Mouse (Mus musculus) megakaryocyte, adult 5-6 weeks (primary cell): ENCODE measurements around the gene Tubg2. TPM values are rescaled to one million over a fixed set of nuclear protein-coding genes. Genes with fewer than 3 reads are reported as not detected.
"Not testable (repeated sequence)": the region's sequence is repeated elsewhere in the genome, so short reads cannot be mapped to it uniquely, and the experiment has no call there.

Experiments
- ATAC-seq: 2 replicates; pipeline ENCODE4 v1.8.0; 2016; ENCODE audit warnings: mild to moderate bottlenecking, inconsistent platforms; ENCODE audit not compliant: poor library complexity, severe bottlenecking
- total RNA-seq, 2 experiments: library from RNA; stranded (forward) in 1 of 2; stranded (reverse) in 1 of 2; fragments of 153-499, 151-499 nt in 1 of 2; fragments of 221-1000, 200-1000 nt in 1 of 2; gene quantifications; 2 replicates each; pipeline versions ENCODE4 v1.2.3 to v1.2.4; 2015 to 2017

The Tubg2 gene
- total RNA-seq, 2 experiments from 2014 or later, result not detected

DNA sequence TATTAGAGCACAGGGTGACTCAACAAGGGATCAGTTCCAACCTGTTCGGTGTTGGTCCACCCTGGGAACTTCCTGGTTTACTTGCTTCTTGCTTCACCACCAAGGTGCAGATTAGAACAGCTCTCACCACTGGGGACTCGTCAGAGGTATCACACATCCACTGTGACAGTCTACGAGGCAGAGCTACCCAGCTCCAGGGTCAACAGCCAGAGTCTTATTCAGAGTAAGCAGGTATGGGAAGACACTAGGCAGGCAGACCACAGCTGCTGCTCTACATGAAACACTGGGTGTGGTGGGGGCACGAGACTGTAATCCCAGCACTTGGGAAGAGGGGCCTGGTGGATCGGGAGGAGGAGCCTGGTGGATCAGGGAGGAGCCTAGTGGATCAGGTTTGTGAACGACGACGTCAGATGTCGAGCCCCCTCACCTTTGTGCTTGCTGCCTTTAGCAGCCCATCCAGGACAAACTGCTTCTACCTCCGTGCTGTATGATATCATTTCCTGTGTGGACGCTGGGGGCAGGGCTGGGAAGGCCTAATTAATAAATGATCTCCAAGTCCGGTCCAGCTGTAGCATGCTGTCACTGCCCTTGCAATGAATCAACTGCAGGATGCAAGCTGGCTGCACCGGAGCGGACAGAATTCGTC lies 17.0 kb upstream of the Tubg2 start:
- ATAC-seq, result 0 out of 2 replicates have a peak, but pooled peaks have one; percentile 18

DNA sequence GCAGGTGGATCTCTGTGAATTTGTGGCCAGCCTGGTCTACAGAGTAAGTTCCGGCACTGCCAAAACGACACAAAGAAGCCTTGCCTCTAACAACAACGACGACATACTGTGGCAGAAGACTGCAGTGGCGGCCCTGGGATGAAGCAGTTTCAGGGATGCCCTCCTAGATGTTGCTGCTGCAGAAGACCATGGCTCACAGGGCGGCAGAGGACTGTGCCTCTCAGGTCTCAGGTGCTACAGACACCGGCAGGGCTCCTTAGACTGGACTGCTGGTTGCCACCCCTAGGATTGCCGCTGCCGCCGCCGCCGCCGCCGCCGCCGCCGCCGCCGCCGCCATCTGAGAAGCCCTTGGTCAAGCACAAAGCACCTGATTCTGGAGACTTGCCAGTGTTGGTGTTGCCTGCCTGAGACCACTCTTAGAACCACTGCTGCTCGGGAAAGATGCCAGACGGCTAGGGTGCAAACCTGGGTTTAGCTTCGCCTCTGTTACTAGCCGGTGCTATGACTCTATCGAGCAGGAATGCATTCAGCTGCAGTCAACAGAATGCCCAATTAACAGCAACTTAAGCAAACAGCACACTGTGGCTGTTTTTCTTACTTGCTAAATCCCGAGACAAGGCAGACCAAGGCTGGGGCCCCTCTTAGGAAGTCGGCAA lies 15.4 kb upstream of the Tubg2 start:
- no peak for ATAC-seq

DNA sequence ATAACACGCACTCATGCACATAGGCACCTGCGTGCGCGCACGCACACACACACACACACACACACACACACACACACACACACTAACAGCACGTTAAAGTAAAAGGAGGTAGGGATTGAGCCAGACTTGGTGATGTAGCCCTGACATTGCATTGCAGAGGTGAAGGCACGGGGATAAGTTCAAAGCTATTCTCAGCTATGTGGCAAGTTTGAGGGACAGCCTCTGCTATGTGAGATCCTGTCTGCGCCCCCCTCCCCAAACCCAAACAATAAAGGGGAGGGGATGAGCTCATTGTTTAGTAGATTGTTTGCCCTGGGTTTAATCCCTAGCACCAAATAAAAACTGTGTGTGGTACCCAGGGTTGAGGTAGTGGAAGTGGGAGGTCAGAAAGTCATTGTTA lies 14.6 kb upstream of the Tubg2 start:
- ATAC-seq, result no peak

DNA sequence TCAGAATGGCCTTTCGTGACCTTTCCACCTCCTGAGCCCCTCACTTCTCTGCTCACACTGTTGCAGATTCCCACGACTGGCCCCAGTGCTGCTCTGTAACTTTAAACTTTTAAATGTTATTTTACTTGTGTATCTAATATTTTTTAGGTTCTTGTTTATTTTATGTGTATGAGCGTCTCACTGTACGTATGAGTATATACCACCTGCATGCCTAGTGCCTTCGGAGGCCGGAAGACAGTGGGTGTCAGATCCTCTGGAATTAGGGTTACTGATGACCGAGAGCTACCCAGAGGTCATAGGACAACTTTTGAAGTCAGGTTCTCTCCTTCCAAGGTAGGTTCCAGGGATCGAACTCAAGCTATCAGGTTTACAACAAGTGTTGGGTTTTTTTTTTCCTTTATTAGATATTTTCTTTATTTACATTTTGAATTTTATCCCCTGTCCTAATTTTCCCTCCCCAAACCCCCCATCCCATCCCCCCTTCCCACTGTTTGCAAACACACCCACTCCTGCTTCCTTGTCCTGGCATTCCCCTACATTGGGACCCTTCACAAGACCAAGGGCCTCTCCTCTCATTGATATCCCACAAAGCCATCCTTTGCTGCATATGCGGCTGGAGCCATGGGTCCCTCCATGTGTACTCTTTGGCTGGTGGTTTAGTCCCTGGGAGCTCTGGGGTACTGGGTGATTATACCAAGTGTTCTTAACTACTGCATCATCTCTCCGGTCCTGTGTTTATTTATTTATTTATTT lies 13.3 kb upstream of the Tubg2 start:
- ATAC-seq, result no peak

DNA sequence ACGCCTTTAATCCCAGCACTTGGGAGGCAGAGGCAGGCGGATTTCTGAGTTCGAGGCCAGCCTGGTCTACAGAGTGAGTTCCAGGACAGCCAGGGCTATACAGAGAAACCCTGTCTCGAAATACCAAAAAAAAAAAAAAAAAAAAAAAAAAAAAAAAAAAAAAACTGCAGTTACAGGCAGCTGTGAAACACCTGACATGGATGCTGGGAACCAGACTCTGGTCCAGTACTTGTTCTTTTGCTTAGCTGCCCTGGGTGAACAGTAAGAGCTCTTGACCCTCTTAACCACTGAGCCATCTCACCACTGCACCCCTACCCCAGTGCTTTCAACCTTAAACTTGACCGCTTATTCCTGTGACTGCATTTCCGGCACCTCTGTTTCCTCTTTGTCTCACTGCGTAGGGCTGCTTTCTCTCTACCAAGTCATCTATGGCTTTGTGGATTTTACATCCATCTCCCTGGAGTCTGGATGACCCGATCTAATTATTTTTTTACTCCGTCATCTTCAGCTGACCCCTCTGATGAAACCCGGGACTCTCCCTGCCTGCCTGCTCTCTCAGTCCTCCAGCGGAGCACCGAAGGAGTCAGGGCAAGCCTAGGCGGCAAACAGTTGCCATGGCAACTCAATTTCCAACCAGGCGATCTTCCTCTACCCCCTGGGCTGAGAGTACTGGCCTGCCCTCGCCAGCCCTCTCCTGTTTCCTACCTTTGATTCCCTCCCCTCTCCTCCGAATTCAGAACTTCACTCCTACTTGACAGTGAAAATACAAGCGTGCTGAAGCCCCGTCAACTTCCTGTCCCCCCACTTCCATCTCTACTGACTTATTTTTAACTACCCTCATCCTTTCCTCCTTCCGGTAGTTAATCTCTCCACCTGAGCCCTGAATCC lies 12.1 kb upstream of the Tubg2 start:
- peak; percentile 74 for ATAC-seq

DNA sequence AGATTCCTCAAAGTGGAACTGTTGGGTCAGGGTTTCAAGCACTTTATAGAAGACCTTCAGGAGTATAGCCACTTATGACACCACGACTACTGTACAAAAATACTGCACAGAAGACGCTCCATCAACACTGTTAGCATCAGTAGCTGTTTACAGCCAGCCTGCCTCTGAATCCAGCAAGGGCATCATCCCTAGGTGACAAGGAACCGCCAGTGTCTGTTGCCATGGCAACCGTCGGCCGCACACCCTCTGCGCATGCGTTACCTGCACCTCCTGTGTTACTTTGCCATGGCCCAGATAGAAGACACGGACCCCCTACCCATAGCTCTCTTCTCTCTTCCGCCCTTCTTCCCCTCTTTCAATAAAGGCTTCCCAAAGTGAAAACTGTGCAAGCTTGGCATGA lies 9.3 kb upstream of the Tubg2 start:
- ATAC-seq, result no peak

DNA sequence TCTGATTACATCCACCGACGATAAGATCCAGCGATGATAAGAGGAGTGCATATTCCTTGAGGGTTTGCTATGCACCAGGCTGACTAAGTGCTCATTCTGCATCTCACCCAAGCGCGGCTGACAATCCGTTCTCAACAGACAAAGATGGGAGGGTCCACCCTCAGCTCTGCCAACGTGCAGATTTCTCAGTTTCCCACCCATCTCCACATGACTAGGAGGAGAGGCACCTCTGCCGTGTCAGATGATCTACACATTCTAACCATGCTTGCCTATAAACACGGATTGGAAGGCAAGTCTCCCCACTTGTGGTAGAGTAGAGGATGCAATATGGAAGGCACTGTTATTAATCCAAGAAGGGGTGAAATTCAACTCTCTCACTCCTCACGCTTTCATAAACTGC lies 7.0 kb upstream of the Tubg2 start:
- ATAC-seq, result no peak

DNA sequence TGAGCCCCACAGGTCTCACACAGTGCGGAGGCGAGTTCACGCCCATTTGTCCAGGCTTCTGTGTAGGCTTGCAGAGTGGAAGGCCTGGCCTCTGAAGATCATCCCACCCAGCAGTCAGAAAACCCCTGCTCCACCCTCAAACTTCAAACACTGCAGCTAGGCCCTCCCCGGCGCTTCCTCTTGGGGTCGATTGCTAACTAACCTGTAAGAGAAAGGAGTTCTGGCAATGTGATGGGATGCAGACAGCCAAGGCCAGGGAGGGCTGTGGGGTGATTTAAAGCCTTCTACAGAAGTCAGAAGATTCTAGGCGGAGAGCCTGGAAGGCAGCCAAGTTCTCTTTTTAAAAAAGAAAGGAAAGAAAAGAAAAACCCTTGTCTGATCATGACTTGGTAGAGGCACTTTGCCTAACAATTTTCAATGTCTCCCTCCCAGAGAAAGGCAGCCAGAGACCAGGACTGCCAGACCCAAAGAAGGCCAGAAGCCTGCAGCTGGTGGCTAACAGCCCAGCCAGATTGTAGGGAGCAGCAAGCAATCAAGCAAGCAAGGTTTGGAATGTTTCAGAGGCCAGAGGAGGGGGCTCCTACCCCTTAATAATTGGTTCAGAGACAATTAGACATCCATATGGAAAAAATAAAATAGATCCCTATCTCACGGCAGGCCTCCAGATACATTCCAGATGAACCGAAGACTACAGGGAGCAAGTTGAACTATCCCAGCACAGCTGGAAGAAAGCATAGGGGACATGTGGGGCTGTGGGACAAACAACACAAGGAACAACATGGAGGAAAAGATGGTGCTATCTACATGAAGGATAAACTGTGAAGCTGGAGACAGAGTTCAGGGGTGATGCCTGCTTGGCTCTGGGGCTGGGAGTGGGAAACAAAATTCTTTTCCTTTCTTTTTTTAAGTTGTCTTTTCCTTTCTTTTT lies 6.3 kb upstream of the Tubg2 start:
- ATAC-seq, result no peak

DNA sequence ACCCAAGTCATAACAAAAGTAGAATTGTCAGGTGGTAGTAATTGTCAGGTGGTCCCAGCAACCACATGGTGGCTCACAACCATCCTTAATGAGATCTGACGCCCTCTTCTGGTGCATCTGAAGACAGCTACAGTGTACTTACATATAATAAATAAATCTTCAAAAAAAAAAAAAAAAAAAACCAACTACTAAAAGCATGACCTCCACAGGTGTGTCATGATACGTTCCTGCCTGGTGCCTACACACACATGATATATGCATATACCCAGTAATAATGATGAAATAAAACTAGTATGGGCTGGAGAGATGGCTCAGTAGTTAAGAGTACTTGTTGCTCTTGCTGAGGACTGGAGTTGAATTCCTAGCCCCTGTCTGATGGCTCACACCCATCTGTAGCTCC lies 4.6 kb upstream of the Tubg2 start:
- ATAC-seq, result no peak

DNA sequence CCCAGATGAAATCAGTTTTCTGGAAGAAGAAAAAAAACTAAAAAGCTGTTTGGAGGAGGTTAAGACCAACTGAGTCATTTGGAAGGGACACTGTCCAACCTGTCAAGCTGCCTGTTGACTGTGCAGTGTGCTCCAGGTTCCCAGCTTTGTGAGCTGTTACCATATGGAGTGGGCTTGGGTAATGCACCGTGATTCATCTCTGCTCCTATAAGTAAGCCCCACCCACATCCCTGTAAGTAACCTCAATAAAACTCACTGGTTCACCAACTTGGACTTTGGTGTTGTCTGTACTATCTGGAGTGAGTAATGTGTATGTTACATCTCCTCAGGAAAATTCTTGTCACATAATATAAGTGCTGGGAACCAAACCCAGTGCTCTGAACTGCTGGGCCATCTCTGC lies 2.9 kb upstream of the Tubg2 start:
- no peak for ATAC-seq

DNA sequence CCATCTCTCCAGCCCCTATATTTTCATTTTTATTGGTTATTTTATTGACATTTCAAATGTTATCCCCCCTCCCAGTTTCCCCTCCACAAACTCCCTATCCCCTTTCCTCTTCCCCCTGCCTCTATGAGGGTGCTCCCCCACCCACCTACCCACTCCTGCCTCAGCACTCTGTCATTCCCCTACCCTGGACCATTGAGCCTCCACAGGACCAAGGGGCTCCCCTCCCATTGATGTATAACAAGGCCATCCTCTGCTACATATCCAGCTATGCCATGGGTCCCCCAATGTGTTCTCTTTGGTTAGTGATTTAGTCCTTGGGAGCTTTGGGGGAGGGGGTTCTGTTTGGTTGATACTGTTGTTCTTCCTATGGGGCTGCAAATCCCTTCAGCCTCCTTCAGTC lies 1.1 kb upstream of the Tubg2 start:
- no peak for ATAC-seq

DNA sequence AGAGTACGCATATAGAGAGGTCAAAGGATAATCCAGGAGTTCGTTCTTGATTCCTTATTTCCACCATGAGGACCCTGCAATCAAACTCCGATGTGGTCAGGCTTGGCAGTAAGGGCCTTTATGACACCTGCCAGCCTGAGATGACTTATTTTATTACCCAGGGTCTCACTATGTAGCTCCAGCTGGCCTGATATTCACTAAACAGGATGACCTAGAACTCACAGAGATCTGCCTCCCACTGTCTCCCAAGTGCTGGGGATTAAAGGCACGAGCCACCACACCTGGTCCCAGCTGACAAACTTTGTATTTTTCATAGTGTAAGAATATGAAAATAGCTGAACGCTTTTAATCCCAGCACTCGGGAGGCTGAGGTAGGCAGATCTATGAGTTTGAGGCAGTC lies 556 bp upstream of the Tubg2 start:
- no peak for ATAC-seq

DNA sequence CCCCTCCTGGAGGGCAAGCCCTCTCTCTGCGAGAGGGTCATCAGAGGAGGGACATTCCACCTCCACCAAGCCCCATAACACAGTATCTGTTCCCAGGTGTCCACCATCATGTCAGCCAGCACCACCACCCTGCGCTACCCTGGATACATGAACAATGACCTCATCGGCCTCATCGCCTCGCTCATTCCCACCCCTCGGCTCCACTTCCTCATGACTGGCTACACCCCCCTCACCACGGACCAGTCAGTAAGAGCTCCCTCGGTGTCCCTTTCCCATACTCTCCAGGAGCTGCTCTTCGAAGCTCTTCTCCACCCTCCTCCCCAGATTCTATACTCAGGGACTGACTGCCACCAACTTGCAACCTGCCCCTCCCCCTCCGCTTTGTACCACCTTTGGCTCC lies 4.4 kb downstream of the Tubg2 start:
- ATAC-seq, result not testable (repeated sequence)

DNA sequence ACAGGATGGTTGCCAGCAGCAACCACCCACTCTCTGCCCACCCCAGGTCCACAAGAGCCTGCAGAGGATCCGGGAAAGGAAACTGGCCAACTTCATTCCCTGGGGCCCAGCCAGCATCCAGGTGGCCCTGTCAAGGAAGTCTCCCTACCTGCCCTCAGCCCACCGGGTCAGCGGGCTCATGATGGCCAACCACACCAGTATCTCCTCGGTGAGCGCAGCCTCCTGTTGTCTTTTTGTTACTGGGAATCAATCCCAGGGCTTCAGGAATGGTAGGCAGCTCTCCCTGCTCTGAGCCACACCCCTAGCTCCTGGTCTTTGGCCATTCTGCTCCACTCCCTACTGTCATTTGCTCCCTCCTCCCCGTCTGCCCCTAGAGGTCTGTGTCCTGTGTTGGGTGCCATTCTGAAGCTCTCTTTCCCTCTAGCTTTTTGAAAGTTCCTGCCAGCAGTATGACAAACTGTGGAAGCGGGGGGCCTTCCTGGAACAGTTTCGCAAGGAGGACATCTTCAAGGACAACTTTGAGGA lies 5.3 kb downstream of the Tubg2 start:
- ATAC-seq, result not testable (repeated sequence)

DNA sequence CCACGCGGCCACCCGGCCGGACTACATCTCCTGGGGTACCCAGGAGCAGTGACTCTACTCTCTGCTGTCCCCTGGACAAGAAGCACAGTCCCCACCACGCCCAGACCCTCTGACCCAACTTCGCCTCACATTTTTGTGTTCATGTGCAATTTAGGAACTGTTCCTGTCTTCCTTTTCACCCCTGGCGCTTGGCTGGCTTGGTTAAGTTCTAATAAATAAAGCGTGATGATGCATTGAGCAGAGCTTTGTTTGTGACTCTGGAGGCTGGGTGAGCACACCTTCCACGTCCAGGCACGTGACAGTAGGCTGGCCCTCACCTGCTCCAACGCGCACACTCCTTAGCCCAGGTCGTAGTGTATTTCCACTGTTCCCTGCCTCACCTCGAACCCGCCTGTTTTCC lies 5.8 kb downstream of the Tubg2 start:
- ATAC-seq, result no peak

DNA sequence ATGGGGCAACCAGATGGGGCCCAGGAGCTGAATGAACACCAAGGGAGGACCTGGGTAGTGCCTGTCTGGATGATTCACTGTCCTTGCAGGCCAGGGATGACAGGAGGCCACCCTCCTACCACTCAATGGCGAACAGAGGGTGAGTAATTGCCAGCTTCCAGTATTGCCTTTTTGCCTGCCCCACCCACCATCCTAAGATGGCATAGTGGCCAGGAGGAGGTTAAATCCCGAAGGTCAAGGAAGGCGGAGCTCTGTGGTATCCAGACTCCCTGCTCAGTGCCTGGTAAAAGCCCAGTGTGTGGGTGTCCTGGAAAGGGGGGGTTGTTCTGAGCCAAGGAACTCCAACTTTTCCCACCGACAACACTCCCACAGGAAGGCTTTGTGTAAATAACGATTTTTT lies 6.6 kb downstream of the Tubg2 start:
- no peak for ATAC-seq

DNA sequence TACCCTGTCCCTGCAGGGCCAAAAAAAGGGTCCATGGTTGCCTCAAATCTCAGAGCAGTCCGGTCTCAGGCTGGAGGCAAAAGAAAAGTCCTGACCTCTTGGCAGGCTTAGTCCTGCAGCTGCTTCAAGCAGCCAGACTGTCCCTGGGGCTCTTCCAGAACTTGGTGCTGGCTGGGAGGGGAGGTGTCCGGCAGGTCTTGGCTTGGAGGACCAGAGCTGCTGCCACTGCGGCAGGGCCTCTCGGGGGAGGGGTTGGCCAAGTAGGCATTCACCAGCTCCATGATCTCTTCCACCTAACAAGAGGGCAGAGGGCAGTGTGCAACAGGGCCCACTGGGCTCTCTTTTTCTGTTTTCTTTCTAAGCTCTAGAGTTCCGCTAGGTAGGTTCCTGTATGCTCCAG lies 7.1 kb downstream of the Tubg2 start:
- ATAC-seq, result no peak

DNA sequence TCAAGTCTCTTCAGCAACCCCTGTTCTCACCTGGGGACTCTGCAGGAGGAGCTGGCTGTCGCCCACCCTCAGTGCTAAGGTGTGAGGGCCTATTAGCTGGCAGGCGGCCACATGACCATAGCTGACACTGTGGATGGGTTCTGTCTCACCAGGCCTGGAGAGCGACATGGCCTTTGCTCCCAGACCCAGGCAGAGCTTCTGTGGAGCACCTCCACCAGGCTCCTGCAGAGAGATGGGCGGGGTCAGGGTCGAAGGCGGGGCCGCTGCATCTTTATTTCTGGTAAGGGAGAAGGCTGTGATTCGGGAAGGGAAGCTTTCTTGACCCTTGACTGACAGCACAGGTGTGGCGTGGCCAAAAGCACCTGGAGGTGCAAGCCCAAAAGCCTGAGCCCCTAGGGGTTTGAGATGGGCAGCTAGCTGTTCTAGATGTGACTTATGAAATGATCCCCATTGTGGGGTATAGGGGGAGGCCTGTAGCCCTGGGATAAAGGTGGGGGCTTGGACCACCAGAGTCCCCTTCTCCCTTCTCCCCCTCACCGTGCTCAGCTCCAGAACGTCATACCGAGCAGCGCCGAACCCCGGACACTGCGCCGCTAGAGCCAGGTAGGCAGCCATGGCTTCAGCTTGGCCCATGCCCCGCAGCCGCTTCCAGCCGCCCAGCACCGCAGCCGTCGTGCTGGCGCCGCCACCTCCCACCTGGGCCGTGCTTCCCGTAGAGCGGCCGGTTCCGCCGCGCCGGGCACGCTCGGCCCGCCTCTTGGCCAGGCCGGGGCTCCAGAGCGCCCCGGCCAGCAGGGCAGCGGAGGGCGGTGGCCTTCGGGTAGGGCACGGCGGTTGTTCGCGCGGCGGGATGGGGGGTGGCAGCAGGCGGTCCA lies 8.0 kb downstream of the Tubg2 start:
- ATAC-seq, result no peak

DNA sequence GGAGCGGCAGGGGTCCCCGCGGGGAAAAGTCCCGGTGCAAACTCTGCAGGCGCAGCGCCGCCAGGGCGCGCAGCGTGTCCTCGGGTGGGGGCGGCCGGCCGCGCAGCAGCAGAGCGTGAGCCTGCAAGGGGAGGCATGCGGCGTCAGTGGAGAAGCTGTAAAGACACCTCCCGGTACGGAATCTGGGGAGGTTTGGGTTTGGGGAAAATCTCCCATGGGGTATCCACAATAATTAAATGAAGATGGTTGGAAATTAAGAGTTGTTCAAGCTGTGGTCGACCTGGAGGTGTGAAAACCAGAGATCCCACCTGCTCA lies 8.6 kb downstream of the Tubg2 start:
- ATAC-seq, result no peak
